In genomic region chr17:44256583-44256982, GRCm38 (mm10) we compare ENCODE assay signal across 8 mouse cellular contexts.
A peak's percentile ranks its signal among the peaks of the same experiment; 100 is the strongest.
DNase-seq lines count a peak whose midpoint lies in the region; ATAC-seq and TF ChIP-seq lines count a peak whose summit lies in the region.

No protein-coding gene starts in this region.

- H3K4me3 ChIP-seq in bone marrow, adult 2 months (replicated peaks; ENCODE audit: control insufficient read depth, low read depth, low read length) = no peak overlapping the region
- H3K4me3 ChIP-seq in embryonic fibroblast, embryonic 13.5 days (ENCODE audit: insufficient read depth, low read length) = no peak overlapping the region
- H3K4me3 ChIP-seq in heart, embryonic 16.5 days (ENCODE audit: low read length) = no peak overlapping the region
- H3K4me3 ChIP-seq in liver, postnatal 0 days (ENCODE audit: low read depth, low read length) = no peak overlapping the region
- no peak overlapping the region for H3K4me3 ChIP-seq in neural tube, embryonic 14.5 days (ENCODE audit: low read depth, low read length)

- H3K4me2 ChIP-seq in heart, embryonic 16.5 days (ENCODE audit: low read depth, low read length) = no peak overlapping the region
- H3K4me2 ChIP-seq in liver, postnatal 0 days (ENCODE audit: low read depth, low read length) = no peak overlapping the region
- H3K4me2 ChIP-seq in neural tube, embryonic 14.5 days (ENCODE audit: low read depth, low read length) = no peak overlapping the region

- H3K27me3 ChIP-seq in heart, embryonic 16.5 days (ENCODE audit: control insufficient read depth, insufficient read depth, low read length) = no peaks in the 10 kb centered on the region
- no peaks in the 10 kb centered on the region for H3K27me3 ChIP-seq in liver, postnatal 0 days (ENCODE audit: insufficient read depth, low read length)
- no peaks in the 10 kb centered on the region for H3K27me3 ChIP-seq in neural tube, embryonic 14.5 days (ENCODE audit: control insufficient read depth, insufficient read depth, low read length)

- H3K27ac ChIP-seq in bone marrow, adult 2 months (ENCODE audit: control insufficient read depth, insufficient read depth, low read depth, low read length, poor library complexity) = no peak overlapping the region
- no peak overlapping the region for H3K27ac ChIP-seq in embryonic fibroblast, embryonic 13.5 days (ENCODE audit: insufficient read depth, low read length)
- no peak overlapping the region for H3K27ac ChIP-seq in heart, embryonic 16.5 days (ENCODE audit: low read length)
- no peak overlapping the region for H3K27ac ChIP-seq in liver, postnatal 0 days (ENCODE audit: low read depth)
- H3K27ac ChIP-seq in neural tube, embryonic 14.5 days (ENCODE audit: low read depth, low read length) = no peak overlapping the region

- no peaks in the 10 kb centered on the region for H3K36me3 ChIP-seq in heart, embryonic 16.5 days (ENCODE audit: control insufficient read depth, insufficient read depth)
- H3K36me3 ChIP-seq in liver, postnatal 0 days (replicated peaks; ENCODE audit: insufficient read depth, low read length) = no peaks in the 10 kb centered on the region
- no peaks in the 10 kb centered on the region for H3K36me3 ChIP-seq in neural tube, embryonic 14.5 days (ENCODE audit: control insufficient read depth, insufficient read depth, low read length)

- H3K9me3 ChIP-seq in heart, embryonic 16.5 days (replicated peaks; ENCODE audit: control insufficient read depth, low read length) = no peaks in the 10 kb centered on the region
- H3K9me3 ChIP-seq in liver, postnatal 0 days (ENCODE audit: low read length) = no peaks in the 10 kb centered on the region
- H3K9me3 ChIP-seq in neural tube, embryonic 14.5 days (ENCODE audit: control insufficient read depth, low read length) = no peaks in the 10 kb centered on the region

- peak; percentile 87 for DNase-seq in kidney, postnatal 25 days
- DNase-seq in liver, postnatal 0 days = peak; percentile 83
- peak; percentile 86 for DNase-seq in testis, postnatal 10 days (ENCODE audit: low spot score)

- WGBS in bone marrow, adult 2 months = 3% methylated on average over 6 of the region's 6 CpGs
- 3% methylated on average over 6 of the region's 6 CpGs for WGBS in heart, embryonic 16.5 days
- WGBS in liver, postnatal 0 days (ENCODE audit: insufficient replicate concordance) = 4% methylated on average over 6 of the region's 6 CpGs
- 5% methylated on average over 6 of the region's 6 CpGs for WGBS in neural tube, embryonic 14.5 days

- TF ChIP-seq CTCF in bone marrow, adult 2 months (IDR thresholded peaks at IDR 0.05; ENCODE audit: control insufficient read depth, insufficient read depth, low read length) = peak; percentile 93
- peak; percentile 90 for TF ChIP-seq CTCF in embryonic fibroblast, embryonic 13.5 days (IDR thresholded peaks at IDR 0.05; ENCODE audit: borderline replicate concordance, insufficient read depth, low read length)
- TF ChIP-seq CTCF in liver, postnatal 0 days (IDR thresholded peaks at IDR 0.05; ENCODE audit: low read depth) = peak; percentile 92

- peak; percentile 75 for ATAC-seq in CD4-positive, CD25-positive, alpha-beta regulatory T cell, adult 4 months
- ATAC-seq in heart, embryonic 16.5 days (replicated peaks; ENCODE audit: extremely low read depth, insufficient read depth, low FRiP score) = peak; percentile 42; the same call in 1 of the 2 replicates
- peak; percentile 66 for ATAC-seq in liver, postnatal 0 days
- ATAC-seq in neural tube, embryonic 14.5 days (ENCODE audit: low read depth) = peak; percentile 69; the same call in 1 of the 2 replicates

- H3K4me1 ChIP-seq in bone marrow, adult 2 months (ENCODE audit: control insufficient read depth, insufficient read depth, low read length) = no peaks in the 10 kb centered on the region; the same call in 1 of the 2 replicates
- no peaks in the 10 kb centered on the region; the same call in 1 of the 2 replicates for H3K4me1 ChIP-seq in embryonic fibroblast, embryonic 13.5 days (ENCODE audit: control insufficient read depth, insufficient read depth, low read length)
- no peaks in the 10 kb centered on the region for H3K4me1 ChIP-seq in heart, embryonic 16.5 days (ENCODE audit: control insufficient read depth, insufficient read depth, low read length)
- H3K4me1 ChIP-seq in liver, postnatal 0 days (ENCODE audit: insufficient read depth) = no peaks in the 10 kb centered on the region
- H3K4me1 ChIP-seq in neural tube, embryonic 14.5 days (ENCODE audit: control insufficient read depth, insufficient read depth, low read length) = no peaks in the 10 kb centered on the region

- H3K9ac ChIP-seq in heart, embryonic 16.5 days (ENCODE audit: low read length) = no peak overlapping the region
- H3K9ac ChIP-seq in liver, postnatal 0 days (replicated peaks) = no peak overlapping the region
- no peak overlapping the region for H3K9ac ChIP-seq in neural tube, embryonic 14.5 days (replicated peaks; ENCODE audit: low read depth, low read length)

- no peak for TF ChIP-seq POLR2A in bone marrow, adult 2 months (IDR thresholded peaks at IDR 0.05; ENCODE audit: borderline replicate concordance, control insufficient read depth, low read depth, low read length)
- TF ChIP-seq POLR2A in embryonic fibroblast, embryonic 13.5 days (IDR thresholded peaks at IDR 0.05; ENCODE audit: low read depth, low read length) = no peak

- no peak for TF ChIP-seq EP300 in liver, postnatal 0 days (IDR thresholded peaks at IDR 0.05; ENCODE audit: low read depth)
